Mouse (Mus musculus) kidney, postnatal 10 days (tissue): Measurements from ENCODE around the gene Olfr810.

Experiments used
- DNase-seq: peaks from one replicate; pipeline ENCODE4 v3.0.0; 2021; ENCODE audit warnings: mixed read lengths

Olfr810 gene

GRCm38 (mm10) chr10:129794817-129795216, at the start of gene Olfr810:
TSS of gene Olfr810 (minus strand) at chr10:129794917.
- no peak for DNase-seq

GRCm38 (mm10) chr10:129804296-129804695, 9.6 kb upstream of the Olfr810 start, which contains the start of gene Olfr811:
TSS of gene Olfr811 (minus strand) at chr10:129804396.
- no peak for DNase-seq

- no peak for DNase-seq
Observed at GRCm38 (mm10) chr10:129778123-129778522, 16.6 kb downstream of the Olfr810 start.

- no peak for DNase-seq
Observed at GRCm38 (mm10) chr10:129774338-129774737, 20.4 kb downstream of the Olfr810 start, which contains the start of gene Olfr809. TSS of gene Olfr809 (plus strand) at chr10:129774638.

GRCm38 (mm10) chr10:129765182-129765581, 29.5 kb downstream of the Olfr810 start, which contains the start of gene Olfr808:
TSS of gene Olfr808 (plus strand) at chr10:129765482.
- DNase-seq: no peak

GRCm38 (mm10) chr10:129757693-129758092, 37.0 kb downstream of the Olfr810 start, which contains the start of gene Olfr807:
TSS of gene Olfr807 (minus strand) at chr10:129757793.
- DNase-seq: no peak

- no peak for DNase-seq
Observed at GRCm38 (mm10) chr10:129741821-129742220, 52.9 kb downstream of the Olfr810 start, which contains the start of gene Olfr806. TSS of gene Olfr806 (minus strand) at chr10:129741921.
